Mouse (Mus musculus) CD4-positive, CD25-positive, alpha-beta regulatory T cell, adult 4 months (primary cell): ENCODE measurements around the gene Gm3373. TPM values are rescaled to one million over a fixed set of nuclear protein-coding genes. Genes with fewer than 3 reads are reported as not detected.
"Not testable (repeated sequence)": the region's sequence is repeated elsewhere in the genome, so short reads cannot be mapped to it uniquely, and the experiment has no call there.

ENCODE experiments used
- ATAC-seq: one replicate; pipeline ENCODE4 v1.8.0; 2017
- polyA plus RNA-seq, 2 experiments: library from polyadenylated mRNA; unstranded; fragments of 100-300 nt; shearing (Covaris generic); gene quantifications; one replicate each; pipeline ENCODE4 v1.2.1; 2017

Gene Gm3373
- polyA plus RNA-seq, result 1 to 10 TPM in 1 of 2 experiments, under 1 TPM in 1; 0.69 to 6.0 TPM

DNA sequence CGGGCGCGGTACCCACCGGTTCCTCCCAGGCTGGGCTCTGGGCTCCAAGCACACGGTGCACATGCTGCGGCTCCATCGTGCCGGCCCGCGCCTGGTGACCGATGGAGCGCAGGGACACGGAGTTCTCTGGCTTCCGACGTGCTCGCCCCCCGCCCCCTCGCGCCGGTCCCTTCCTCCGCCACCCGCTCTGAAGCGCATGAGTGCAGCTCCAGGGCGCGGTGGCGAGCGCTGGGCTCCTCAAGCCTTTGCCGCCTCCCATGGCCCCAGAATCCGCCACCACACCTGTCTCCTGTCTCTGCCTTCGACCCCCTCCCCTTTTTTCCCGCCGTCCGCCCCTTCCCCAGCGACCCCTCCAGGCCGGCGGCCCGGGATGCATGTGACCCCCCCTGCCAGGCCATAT lies at the start of gene Gm3373:
Gene Gm3373 (minus strand): TSS at position 101 of the 400 bp plus-strand sequence.
- not testable (repeated sequence) for ATAC-seq

- ATAC-seq, result not testable (repeated sequence)
Measured at GRCm38 (mm10) chr14:5687357-5687756, 54.0 kb downstream of the Gm3373 start, which contains the start of gene Gm9603. TSS of gene Gm9603 (minus strand) at chr14:5687457.

Other genes starting within 250 kb of the Gm3373 start
- gene Gm3488, start 239.9 kb downstream of the Gm3373 start, polyA plus RNA-seq, result 10 to 100 TPM in 1 of 2 experiments, 1 to 10 TPM in 1; 6.9 to 12.4 TPM
- gene Gm3532, start 203.1 kb downstream of the Gm3373 start, polyA plus RNA-seq, result not detected
- gene Gm8265, start 108.5 kb downstream of the Gm3373 start, polyA plus RNA-seq, result not detected
- not detected for gene Gm9603, start 54.1 kb downstream of the Gm3373 start, polyA plus RNA-seq
- 1 to 10 TPM; 7.3 to 8.3 TPM for gene Gm3383, start 66.4 kb upstream of the Gm3373 start, polyA plus RNA-seq
- gene Gm3424, start 88.8 kb upstream of the Gm3373 start, polyA plus RNA-seq, result not detected
- 1 to 10 TPM; 1.3 to 1.4 TPM for gene Gm8237, start 138.8 kb upstream of the Gm3373 start, polyA plus RNA-seq
- 1 to 10 TPM; 2.6 to 4.2 TPM for gene Gm3248, start 220.2 kb upstream of the Gm3373 start, polyA plus RNA-seq
- gene Gm3453, start 237.6 kb upstream of the Gm3373 start, polyA plus RNA-seq, result not detected